Mouse (Mus musculus) liver, adult 2 months (tissue): Measurements from ENCODE around the gene H2afy.

Source experiments
- CTCF ChIP-seq: fragments of 200-500 bp; IDR thresholded peaks from 2 replicates; pipeline ENCODE4 v1.5.1; 2011; ENCODE audit warnings: low read depth, low read length, control low read depth
- POLR2A ChIP-seq: fragments of 200-500 bp; IDR thresholded peaks from 2 replicates; pipeline ENCODE4 v1.6.1; 2011; ENCODE audit warnings: low read length, control low read depth; ENCODE audit not compliant: insufficient read depth; ENCODE audit errors: extremely low read depth

- no peak for TF ChIP-seq CTCF
- no peak for TF ChIP-seq POLR2A
Observed at GRCm38 (mm10) chr13:56175848-56176247, 39.7 kb upstream of the H2afy start.
